Mouse (Mus musculus) ES-Bruce4 (cell line): ENCODE data around the gene Rin3.

ENCODE experiments used
- CTCF ChIP-seq: IDR thresholded peaks from one replicate; pipeline ENCODE4 v1.8.1; 2011; ENCODE audit warnings: low read depth, low read length
- POLR2A ChIP-seq: IDR thresholded peaks from one replicate; pipeline ENCODE4 v1.8.1; 2011; ENCODE audit warnings: low read length; ENCODE audit not compliant: insufficient read depth

DNA sequence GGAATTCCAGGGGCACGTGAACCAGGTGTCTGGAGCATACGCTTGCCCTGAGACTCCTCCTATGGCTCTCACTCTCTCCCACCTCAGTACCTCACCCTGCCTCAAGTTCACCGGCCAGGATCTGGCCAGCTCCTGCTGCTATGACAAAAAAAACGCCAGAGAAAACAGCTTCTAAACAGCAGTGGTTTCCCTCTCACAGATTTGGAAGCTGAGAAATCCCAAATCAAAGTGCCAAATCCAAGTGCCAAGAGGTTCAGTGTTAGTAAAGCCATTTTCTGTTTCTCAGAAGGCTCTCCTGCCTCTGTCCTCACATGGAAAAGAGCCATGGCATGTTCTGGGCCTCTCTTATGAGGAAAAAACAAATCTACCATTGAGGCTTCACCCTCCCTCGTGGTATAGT lies 11.8 kb downstream of the Rin3 start:
- TF ChIP-seq CTCF = no peak
- no peak for TF ChIP-seq POLR2A
